Mouse (Mus musculus): ENCODE results near the gene Pm20d1.

- TF ChIP-seq CTCF (conservative IDR thresholded peaks at IDR 0.05 in 1 of 2, IDR thresholded peaks at IDR 0.05 in 1 of 2; ENCODE audit: low read depth in 2 of 2, low read length in 2 of 2): no peak
- no peak for TF ChIP-seq TCF12 (IDR thresholded peaks at IDR 0.05; ENCODE audit: low read depth, low read length)
- TF ChIP-seq POLR2AphosphoS2 (IDR thresholded peaks at IDR 0.05; ENCODE audit: low read depth, low read length): no peak
- no peak for TF ChIP-seq NELFE (IDR thresholded peaks at IDR 0.05; ENCODE audit: low read depth, low read length)
- TF ChIP-seq EP300 (IDR thresholded peaks at IDR 0.05; ENCODE audit: low read length): no peak
Observed at GRCm38 (mm10) chr1:131867946-131868290, 70.7 kb downstream of the Pm20d1 start.
